Mouse (Mus musculus) mammary gland, adult 2 months (tissue): ENCODE measurements around the gene Afm. TPM values are rescaled to one million over a fixed set of nuclear protein-coding genes. Genes with fewer than 3 reads are reported as not detected.

Experiments used
- polyA plus RNA-seq: library from polyadenylated mRNA; depleted of rRNA; stranded (reverse); fragments of >200 nt; gene quantifications from 2 replicates; pipeline ENCODE4 v1.2.3, GENCODE M21; 2012; ENCODE audit warnings: low replicate concordance; rRNA removed

Afm gene
- 0.24 TPM in 1 of 2 replicates, not detected in the other for polyA plus RNA-seq

DNA sequence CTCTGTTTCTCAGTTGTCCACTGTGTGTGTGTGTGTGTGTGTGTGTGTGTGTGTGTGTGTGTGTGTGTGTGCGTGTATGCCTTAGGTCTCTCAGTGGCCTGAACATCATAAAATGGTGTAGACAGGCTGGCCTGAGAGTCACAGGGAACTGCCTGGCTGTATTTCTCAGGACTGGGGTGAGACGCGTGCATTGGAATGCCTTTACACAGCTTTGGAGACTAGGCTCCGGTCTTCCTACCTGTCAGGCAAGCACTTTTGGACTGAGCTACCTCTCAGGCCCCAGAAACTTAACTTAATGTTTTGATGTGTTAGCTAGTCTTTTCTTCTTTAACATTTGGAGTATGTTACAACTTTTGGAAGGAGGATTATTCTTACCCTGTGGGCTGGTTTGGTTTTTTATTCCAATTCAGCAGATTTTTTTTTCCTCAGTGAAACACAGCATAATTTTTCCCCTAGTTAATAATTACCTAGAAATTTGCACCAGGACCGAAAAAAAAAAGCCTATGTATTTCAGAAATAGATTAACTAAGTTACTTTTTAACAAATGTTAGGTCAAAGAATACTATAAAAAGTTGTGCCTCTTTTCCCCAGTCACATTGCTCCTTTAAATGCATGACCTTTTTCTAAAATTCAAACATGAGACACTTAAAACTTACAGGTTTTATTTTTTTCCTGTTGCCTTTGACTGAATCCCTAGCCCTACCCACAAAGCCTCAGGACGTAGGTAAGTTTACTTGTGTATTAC is at the start of gene Afm:
Gene Afm, plus strand, starts transcription at position 577 of the 745 bp plus-strand sequence.

DNA sequence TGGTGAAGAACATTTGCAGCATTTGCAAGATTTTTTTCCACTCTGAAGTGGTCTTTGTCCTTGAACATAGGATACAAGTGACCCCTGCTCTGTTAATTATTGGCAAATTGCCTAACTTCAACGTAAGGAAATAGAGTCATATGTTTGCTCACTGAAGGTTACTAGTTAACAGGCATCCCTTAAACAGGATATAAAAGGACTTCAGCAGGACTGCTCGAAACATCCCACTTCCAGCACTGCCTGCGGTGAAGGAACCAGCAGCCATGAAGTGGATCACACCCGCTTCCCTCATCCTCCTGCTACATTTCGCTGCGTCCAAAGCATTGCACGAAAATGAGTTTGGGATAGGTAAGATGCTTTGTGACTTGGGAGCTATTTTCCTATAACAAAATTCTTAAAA is 28.2 kb upstream of the Afm start, which contains the start of gene Afp:
Gene Afp, plus strand, starts transcription at position 220 of the 400 bp plus-strand sequence.

GRCm38 (mm10) chr5:90560743-90561142 is 42.0 kb downstream of the Afm start, which contains the start of gene 5830473C10Rik:
5830473C10Rik (plus strand) TSS chr5:90561107.

Other genes with a start within 250 kb of the Afm start
- 20.2 and 44.3 TPM in 2 replicates for gene Ankrd17, start 152.4 kb upstream of the Afm start, polyA plus RNA-seq
- 0.82 and 2.7 TPM in 2 replicates for gene Gm9958, start 151.7 kb upstream of the Afm start, polyA plus RNA-seq
- 8.5 and 61.5 TPM in 2 replicates for gene Alb, start 58.0 kb upstream of the Afm start, polyA plus RNA-seq
- gene Afp, start 28.2 kb upstream of the Afm start, polyA plus RNA-seq, result 0.26 and 0.35 TPM in 2 replicates
- gene 5830473C10Rik, start 42.2 kb downstream of the Afm start, polyA plus RNA-seq, result 0.10 TPM in 1 of 2 replicates, not detected in the other
- 3.3 and 5.8 TPM in 2 replicates for gene Rassf6, start 121.7 kb downstream of the Afm start, polyA plus RNA-seq
- 0.11 and 0.18 TPM in 2 replicates for gene Cxcl5, start 240.4 kb downstream of the Afm start, polyA plus RNA-seq
- gene Ppbp, start 249.6 kb downstream of the Afm start, polyA plus RNA-seq, result 0.96 and 1.8 TPM in 2 replicates